Mouse (Mus musculus) heart, adult 2 months (tissue): Measurements from ENCODE around the gene Tex35.

Source experiments
- CTCF ChIP-seq: fragments of 200-600 bp; IDR thresholded peaks from 2 replicates; pipeline ENCODE4 v1.8.1; 2022; ENCODE audit warnings: antibody characterized with exemption, mild to moderate bottlenecking, moderate library complexity
- POLR2A ChIP-seq: fragments of 200-500 bp; IDR thresholded peaks from 2 replicates; pipeline ENCODE4 v1.6.1; 2011; ENCODE audit warnings: mild to moderate bottlenecking, low read depth, low read length, control low read depth; ENCODE audit not compliant: insufficient read depth

DNA sequence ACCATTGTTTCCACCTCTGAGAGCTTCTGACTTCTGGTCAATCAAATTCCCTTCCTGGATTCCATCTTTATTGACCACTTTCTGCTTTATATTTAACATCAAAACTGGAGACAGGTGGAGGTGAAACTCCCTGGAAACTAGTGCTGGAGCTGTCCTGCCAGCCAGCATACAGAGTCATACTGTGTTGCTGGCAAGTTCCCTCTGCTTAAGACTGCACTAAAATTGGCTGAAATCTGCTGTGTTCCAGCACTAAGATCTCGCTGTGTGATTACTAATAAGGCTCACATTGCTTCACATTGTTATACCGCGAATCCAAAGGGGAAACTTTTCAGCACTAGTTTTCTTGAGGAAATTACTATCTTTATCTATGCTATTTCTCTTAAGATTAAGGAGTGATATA lies 36.1 kb upstream of the Tex35 start:
- no peak for TF ChIP-seq CTCF
- TF ChIP-seq POLR2A, result no peak
